Mouse (Mus musculus) cortical plate, adult 2 months (tissue): Measurements from ENCODE around the gene Lcn6.

Source experiments
- CTCF ChIP-seq: fragments of 200-500 bp; IDR thresholded peaks from 2 replicates; pipeline ENCODE4 v1.5.1; 2011; ENCODE audit warnings: mild to moderate bottlenecking, control low read depth, low read length; ENCODE audit not compliant: insufficient read depth; ENCODE audit errors: extremely low read depth
- POLR2A ChIP-seq: fragments of 200-500 bp; IDR thresholded peaks from 2 replicates; pipeline ENCODE4 v1.6.1; 2011; ENCODE audit warnings: mild to moderate bottlenecking, low read length, control low read depth; ENCODE audit not compliant: insufficient read depth; ENCODE audit errors: extremely low read depth

GRCm38 (mm10) chr2:25676486-25676885 lies at the start of gene Lcn6:
- no peak for TF ChIP-seq CTCF
- TF ChIP-seq POLR2A = no peak
